Mouse (Mus musculus) WW6 (cell line): ENCODE measurements at regions not wholly inside any gene's neighbourhood (a gene's known extent, or its start where the extent isn't known, plus 50 kb on each side); places are given as distances from the start of the nearest gene placed in this dataset.
A peak's percentile ranks its signal among the peaks of the same experiment; 100 is the strongest.

Source experiments
- DNase-seq: peaks from one replicate; pipeline ENCODE4 v3.0.0-alpha.2; 2013; ENCODE audit warnings: low read depth, low spot score

- no peak for DNase-seq
Observed at GRCm38 (mm10) chr13:42358588-42358987, 57.3 kb downstream of the Edn1 start.

GRCm38 (mm10) chr13:42367655-42368554, 66.6 kb downstream of the Edn1 start:
- no peak for DNase-seq

GRCm38 (mm10) chr13:42369826-42370225, 68.5 kb downstream of the Edn1 start:
- DNase-seq, result no peak

GRCm38 (mm10) chr13:42372201-42372600, 70.9 kb downstream of the Edn1 start:
- no peak for DNase-seq

- DNase-seq, result no peak
Observed at GRCm38 (mm10) chr13:42374181-42374596, 72.9 kb downstream of the Edn1 start.

GRCm38 (mm10) chr13:42379675-42380074, 78.4 kb downstream of the Edn1 start:
- no peak for DNase-seq

GRCm38 (mm10) chr13:42383099-42383498, 81.8 kb downstream of the Edn1 start:
- no peak for DNase-seq

GRCm38 (mm10) chr13:42390389-42390788, 89.1 kb downstream of the Edn1 start:
- no peak for DNase-seq

- no peak for DNase-seq
Observed at GRCm38 (mm10) chr13:42391330-42392005, 90.2 kb downstream of the Edn1 start.

GRCm38 (mm10) chr13:42392701-42393100, 91.4 kb downstream of the Edn1 start:
- no peak for DNase-seq

- no peak for DNase-seq
Observed at GRCm38 (mm10) chr13:42394572-42394971, 93.3 kb downstream of the Edn1 start.

GRCm38 (mm10) chr13:42401513-42401912, 100.2 kb downstream of the Edn1 start:
- no peak for DNase-seq

- no peak for DNase-seq
Observed at GRCm38 (mm10) chr13:42403231-42404020, 102.2 kb downstream of the Edn1 start.

GRCm38 (mm10) chr13:42412652-42413282, 111.5 kb downstream of the Edn1 start:
- peak; percentile 7 for DNase-seq

GRCm38 (mm10) chr13:42446921-42447320, 145.6 kb downstream of the Edn1 start:
- peak; percentile 4 for DNase-seq

- no peak for DNase-seq
Observed at GRCm38 (mm10) chr13:42453665-42454064, 152.4 kb downstream of the Edn1 start.

- no peak for DNase-seq
Observed at GRCm38 (mm10) chr13:42459892-42460291, 158.6 kb downstream of the Edn1 start.

- no peak for DNase-seq
Observed at GRCm38 (mm10) chr13:42478825-42479224, 177.5 kb downstream of the Edn1 start.

GRCm38 (mm10) chr13:42490956-42491680, 189.3 kb upstream of the Phactr1 start:
- no peak for DNase-seq

GRCm38 (mm10) chr13:42494371-42494770, 186.1 kb upstream of the Phactr1 start:
- no peak for DNase-seq

- no peak for DNase-seq
Observed at GRCm38 (mm10) chr13:42498351-42498750, 182.1 kb upstream of the Phactr1 start.
